Mouse (Mus musculus) bone marrow macrophage, adult 2 months (primary cell): ENCODE data around the gene Arhgef12.

Experiments
- CTCF ChIP-seq: IDR thresholded peaks from 2 replicates; pipeline ENCODE4 v1.5.1; 2012; ENCODE audit warnings: low read depth, mild to moderate bottlenecking, low read length, moderate library complexity
- POLR2A ChIP-seq: IDR thresholded peaks from 2 replicates; pipeline ENCODE4 v1.6.1; 2012; ENCODE audit warnings: mild to moderate bottlenecking, low read depth, low read length, borderline replicate concordance

GRCm38 (mm10) chr9:43094828-43095227, 12.2 kb downstream of the Arhgef12 start:
- TF ChIP-seq CTCF (no peak), POLR2A (no peak)
